15 mouse cellular contexts compared by ENCODE assay signal in the genomic region with DNA sequence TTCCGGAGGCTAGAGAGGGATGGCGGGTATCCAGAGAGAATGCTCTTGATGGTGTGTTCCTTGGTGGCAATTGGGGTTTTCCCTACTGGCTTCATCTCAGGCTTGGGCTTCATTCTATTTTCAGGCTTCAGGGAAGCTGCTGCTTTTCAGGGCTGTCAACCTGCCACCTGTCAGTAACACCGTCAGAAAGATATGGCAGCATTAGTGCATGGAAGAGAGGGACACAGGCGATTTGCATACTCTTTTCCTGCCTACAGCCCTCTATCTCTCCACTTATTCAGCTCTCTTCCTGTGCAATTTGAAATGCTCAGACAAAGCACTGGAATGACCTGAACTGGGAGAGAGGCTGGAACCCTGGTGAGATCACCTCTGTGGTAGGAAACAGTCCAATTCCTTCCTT.
"Had no signal": no experiment of that assay in that cellular context is flagged by ENCODE, and none has a peak within 500 bp of the region (broad histone marks: within the 10 kb centered on the region; RNA-seq: fewer than 3 reads in every experiment).

No protein-coding gene starts in this region.

- DNase-seq: kidney, postnatal 10 days; kidney, postnatal 4 days; left cerebral cortex, postnatal 4 days; lung, adult 18-20 months; retina, postnatal 1 day; right cerebral cortex, postnatal 4 days; spleen, adult 18-20 months; thymus, adult 2 months; thymus, postnatal 25 days had no signal

- H3K9ac ChIP-seq: limb, embryonic 13.5 days; liver, embryonic 14.5 days; midbrain, embryonic 12.5 days; neural tube, embryonic 12.5 days had no signal

- H3K9me3 ChIP-seq: limb, embryonic 13.5 days; midbrain, embryonic 12.5 days; neural tube, embryonic 12.5 days had no signal

- H3K27me3 ChIP-seq: limb, embryonic 13.5 days; midbrain, embryonic 12.5 days; neural tube, embryonic 12.5 days had no signal

- H3K27ac ChIP-seq: layer of hippocampus, adult 2 months; limb, embryonic 13.5 days; liver, embryonic 14.5 days; midbrain, embryonic 12.5 days; neural tube, embryonic 12.5 days had no signal

- H3K4me3 ChIP-seq: layer of hippocampus, adult 2 months; limb, embryonic 13.5 days; midbrain, embryonic 12.5 days; myocyte; neural tube, embryonic 12.5 days had no signal

- H3K4me2 ChIP-seq: limb, embryonic 13.5 days; midbrain, embryonic 12.5 days; neural tube, embryonic 12.5 days had no signal

- H3K36me3 ChIP-seq: midbrain, embryonic 12.5 days; neural tube, embryonic 12.5 days had no signal

- H3K4me1 ChIP-seq: midbrain, embryonic 12.5 days; neural tube, embryonic 12.5 days had no signal
